Mouse (Mus musculus) gastrocnemius, postnatal 25 days (tissue): ENCODE measurements around the gene Sap18b. TPM values are rescaled to one million over a fixed set of nuclear protein-coding genes. Genes with fewer than 3 reads are reported as not detected.
A peak's percentile ranks its signal among the peaks of the same experiment; 100 is the strongest.
"Not testable (repeated sequence)": the region's sequence is repeated elsewhere in the genome, so short reads cannot be mapped to it uniquely, and the experiment has no call there.

Experiments
- DNase-seq: peaks from one replicate; pipeline ENCODE4 v3.0.0; 2022
- total RNA-seq, 2 experiments: library from RNA; stranded (reverse); gene quantifications; 1 replicate in 1 of 2; 2 replicates in 1 of 2; pipeline ENCODE4 v1.2.3; 2021

Gene Sap18b
- total RNA-seq, 2 experiments from 2014 or later: 85.4 to 87.5 TPM

DNA sequence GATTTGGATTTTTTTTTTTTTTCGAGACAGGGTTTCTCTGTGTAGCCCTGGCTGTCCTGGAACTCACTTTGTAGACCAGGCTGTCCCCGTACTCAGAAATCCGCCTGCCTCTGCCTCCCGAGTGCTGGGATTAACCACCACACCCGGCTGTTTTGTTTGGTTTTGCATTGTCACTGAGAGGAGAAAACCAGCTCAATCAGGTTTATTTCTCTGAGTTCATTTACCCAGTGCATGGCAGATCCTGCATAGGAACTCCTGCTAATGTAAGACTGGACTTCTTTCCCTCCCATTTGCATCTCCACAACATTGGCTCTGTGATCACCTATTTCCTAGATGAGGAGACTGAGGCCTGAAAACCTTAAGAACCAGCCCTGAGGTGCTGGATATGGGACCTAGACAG is 3.0 kb upstream of the Sap18b start:
- no peak for DNase-seq

DNA sequence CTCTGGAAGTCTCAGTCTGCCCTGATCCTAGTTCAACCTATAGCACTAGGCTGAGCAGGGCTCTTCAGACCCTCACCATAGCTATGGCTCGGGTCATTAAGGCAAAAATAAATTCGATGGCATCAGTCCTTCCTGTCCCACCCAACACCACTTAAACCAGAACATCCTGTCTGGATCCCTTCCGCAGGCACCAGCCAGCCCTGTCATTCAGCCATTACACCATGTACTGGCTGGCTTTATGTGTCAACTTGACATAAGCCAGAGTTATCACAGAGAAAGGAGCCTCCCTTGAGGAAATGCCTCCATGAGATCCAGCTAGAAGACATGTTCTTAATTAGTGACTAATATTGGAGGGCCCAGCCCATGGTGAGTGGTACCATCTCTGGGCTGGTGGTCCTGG is 2.4 kb upstream of the Sap18b start:
- DNase-seq: no peak

DNA sequence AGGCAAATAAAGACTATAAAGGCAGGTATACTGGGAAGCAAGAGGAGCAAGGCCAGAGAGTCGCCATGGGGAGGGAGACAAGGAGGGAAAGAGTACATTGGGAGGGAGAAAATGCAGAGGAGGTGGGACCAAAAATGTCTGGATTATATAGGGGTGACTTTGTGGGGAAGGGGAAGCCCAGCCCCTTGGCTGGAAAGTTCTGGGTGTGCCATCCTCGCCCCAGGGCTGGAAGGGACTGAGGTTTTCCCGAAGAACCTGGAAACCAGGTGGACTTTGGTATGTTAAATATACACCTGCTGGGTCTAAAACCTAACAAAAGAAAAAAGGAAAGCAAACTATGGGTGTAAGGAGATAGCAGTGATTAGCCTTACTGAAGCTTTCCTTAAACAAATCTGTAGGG is 5.0 kb downstream of the Sap18b start:
- DNase-seq: no peak

DNA sequence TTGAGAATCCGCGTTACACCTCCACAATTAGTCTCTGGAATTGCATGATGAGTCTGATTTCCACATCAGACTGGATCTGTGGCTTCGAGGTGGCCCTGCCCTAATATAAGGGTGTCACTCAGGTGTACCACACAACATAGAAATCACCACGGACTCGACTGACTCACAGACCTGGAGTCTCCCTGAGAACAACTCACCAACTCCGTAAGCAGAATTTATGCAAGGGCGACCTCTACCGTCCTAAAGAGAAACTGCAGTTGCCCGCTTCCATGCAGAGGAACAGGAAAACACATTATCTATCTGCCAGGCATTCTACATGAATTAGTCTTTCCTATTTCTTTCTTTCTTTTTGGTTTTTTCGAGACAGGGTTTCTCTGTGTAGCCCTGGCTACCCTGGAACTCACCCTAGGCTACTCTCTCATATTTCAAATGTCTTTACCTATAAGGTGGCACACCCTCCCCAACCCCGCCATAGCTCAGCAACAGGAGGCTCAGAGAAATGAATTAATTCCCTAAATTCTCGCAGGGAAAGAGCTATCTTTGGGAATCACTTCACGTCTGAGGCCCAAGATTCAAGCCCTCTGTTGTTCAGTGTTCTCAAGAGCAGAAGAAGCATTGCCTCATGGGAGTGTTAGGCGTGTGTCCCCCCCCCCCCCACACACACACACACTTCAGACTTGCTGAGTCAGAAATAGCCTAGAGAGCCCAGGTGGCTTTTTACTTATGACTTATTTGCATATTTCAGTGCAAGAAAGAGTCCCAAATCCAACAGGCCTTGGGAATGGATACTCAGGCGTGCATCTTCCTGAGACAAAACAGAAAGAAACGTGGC is 7.7 kb downstream of the Sap18b start:
- peak; percentile 55 for DNase-seq

DNA sequence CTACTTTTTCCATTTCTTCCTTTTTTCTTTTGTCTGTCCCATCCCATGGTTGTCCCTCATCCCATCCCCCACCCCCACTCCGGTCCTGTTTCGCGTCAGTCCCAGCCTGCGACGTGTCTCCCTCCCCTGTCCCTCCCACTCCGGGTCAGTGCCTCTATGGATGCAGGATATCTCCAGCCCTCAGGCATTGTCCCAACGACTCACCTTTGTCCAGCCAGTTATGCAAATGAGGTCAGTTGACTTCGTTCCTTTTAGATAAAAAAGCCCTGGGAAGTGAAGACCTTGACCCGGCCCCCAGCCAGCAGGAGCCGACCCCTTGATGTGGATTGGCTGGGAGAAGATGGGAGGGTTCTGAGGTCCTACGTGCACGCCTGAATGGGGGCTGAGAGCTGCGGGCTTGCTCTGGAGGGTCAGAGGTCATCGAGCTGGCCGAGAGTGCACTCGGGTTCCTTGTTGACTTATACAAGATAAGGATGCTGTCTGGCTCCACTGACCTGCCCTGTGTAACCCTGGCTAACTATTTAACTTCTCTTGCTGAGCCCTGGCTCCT is 8.4 kb downstream of the Sap18b start:
- no peak for DNase-seq

DNA sequence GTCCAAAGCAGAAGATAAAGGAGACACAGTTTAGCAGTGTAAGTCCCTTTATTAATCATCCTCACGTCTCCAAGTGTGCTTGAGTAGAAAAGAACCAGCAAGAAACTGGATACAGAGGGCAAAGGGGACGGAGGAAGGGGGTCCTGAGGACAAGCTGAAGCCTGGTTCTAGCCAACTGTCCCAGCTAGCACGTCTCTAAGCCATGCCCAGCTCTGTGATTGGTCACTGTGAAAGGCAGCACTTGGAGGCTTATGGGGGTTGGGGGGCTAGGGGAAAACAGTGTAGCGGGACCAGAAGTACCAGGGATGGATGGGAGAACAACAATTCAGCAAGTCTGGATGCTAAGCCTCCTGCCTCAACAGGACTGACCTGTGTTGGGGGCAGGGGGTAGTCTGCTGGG is 10.7 kb downstream of the Sap18b start:
- DNase-seq: no peak

DNA sequence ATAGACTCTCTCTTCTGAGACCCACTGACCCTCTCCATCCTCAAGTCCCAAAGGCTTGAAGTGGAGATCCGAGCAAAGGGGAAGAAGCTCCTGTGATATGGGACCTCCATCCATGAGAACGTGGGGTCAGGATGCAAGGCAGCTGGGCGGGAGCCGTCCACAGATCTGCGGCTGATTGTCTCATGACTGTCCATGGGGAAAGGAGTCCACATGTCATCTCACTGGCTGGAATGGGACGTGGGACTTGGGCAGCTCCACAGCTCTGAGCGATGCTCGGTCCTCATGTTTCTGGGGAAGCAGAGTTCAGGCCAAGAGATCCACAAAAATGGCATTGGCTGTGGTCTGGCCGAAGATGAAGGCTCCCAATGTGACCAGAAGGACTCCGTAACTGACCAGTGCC is 12.1 kb downstream of the Sap18b start:
- DNase-seq: no peak

DNA sequence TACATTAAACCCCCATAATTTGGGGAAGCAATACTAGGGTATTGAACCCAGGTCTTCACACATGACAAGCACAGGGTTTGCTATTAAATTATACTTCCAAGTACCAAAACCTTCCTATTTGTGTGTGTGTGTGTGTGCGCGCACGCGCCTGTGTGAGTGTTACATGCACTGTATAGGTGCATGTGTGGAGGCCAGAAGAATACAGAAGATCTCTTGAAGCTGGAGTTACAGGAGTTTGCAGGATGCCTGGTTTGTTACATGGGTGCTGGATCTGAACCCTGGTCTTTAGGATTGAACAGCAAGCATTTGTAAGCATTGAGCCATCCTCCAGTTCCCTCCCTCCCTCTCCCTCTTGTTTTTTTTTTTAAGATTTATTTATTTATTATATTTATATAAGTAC is 14.1 kb downstream of the Sap18b start:
- no peak for DNase-seq

DNA sequence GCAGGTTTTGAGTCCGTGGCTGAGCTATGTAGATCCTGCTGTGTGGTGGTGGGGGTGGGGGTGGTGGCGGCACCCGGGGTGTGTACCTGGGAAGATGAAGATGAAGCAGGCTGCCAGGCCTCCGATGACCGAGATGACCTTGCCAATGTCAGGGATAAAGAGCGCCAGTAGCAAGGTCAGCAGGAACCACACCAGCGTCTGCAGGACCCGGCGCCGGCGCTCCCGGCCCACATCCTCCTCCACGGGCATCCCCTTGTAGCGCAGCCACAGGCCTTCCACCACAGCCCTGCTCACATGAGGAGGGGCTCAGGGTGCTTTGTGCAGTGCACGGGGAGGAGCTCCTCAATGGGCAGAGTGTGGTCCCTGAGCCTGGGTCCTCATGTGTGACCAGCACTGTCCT is 16.3 kb downstream of the Sap18b start:
- DNase-seq: no peak

DNA sequence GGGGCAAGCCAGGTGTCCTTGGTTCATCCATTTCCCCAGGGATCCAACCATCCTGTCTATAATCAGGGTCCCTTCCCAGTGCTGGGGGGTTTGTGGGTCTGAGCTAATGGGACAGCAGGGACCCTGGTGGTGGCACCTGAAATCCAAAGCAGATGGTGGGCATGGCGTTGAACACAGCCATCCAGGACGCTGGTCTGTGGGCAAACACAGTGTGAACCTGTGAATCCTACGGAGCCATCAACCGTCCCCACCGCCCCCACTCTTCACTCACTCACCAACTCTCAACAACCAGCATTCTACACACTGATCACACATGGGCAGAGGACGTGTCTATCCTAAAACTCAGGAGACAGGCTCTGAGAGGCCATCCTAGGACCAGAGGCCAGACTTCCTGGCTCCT is 18.8 kb downstream of the Sap18b start:
- no peak for DNase-seq

DNA sequence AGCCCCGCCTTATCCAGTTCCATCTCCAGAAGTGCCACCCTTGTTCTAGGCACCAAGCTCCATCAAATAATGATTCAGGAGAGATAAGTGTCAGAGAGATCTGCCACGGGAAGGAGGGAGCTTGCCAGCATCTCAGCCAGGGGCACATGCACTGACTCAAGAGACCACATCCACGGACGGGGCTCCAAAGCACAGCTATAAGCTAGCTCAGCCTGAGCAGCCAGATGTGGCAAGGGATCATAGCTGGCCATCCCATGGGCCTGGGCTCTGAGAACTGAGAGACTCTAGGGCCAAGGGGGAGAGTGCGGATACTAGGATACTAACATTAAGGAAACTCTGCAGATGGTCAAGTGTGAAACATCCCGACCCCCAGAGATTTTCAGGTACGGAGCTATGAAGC is 19.9 kb downstream of the Sap18b start:
- DNase-seq: no peak

DNA sequence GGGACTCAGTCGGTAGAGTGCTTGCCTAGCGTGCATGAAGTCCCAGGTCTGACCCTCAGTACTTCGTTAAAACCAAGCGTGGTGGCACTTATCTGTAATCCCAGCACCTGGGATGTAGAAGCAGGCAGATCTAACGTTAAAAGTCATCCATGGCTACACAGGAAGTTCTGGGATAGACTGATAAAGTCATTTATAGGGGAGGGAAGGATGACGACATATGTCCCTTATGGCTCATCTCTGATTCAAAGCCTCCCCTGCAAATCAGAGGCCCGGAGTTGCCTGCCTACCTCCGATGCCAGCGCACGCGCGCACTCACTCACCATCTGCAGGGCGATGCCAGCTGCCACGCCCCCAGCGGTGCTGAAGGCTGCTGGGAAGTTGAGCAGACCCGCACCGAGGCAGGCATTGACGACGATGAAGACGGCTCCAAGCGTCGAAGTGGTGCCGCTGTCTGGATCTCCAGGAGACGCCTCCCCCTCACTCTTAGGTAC is 23.0 kb downstream of the Sap18b start:
- DNase-seq: no peak

DNA sequence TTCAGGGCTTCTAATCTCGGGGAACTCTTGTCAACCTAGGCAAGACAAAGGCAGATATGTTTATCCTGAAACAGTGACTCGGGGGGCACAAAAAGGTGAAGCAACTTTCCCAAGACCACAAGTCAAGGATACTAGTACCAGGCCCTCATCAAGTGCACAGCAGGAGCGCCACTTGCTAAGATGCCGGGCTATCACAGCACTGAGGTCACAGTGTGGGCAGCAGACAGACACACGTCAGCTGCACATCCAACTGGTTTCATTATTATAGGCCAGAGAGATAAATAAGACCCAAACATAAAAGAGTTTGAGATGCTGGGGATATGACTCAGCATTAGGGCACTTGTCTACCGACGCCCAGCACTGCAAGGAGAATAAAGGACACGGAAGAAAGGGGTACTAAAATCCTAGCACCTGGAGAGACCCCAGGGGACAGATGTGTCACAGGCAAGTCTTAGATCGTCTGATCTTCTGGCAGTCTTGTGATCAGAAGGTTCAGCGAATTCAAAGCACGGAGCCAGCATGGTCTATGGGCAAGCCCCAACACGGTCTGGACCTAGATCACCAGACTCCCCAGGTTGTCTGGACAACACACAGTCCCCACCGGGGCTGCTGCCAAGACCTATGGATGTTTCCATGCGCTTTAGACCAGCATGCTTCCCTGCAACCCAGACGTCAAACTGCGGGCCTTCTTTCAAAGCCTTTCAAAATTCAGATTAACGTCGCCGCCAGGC is 23.8 kb downstream of the Sap18b start:
- no peak for DNase-seq

DNA sequence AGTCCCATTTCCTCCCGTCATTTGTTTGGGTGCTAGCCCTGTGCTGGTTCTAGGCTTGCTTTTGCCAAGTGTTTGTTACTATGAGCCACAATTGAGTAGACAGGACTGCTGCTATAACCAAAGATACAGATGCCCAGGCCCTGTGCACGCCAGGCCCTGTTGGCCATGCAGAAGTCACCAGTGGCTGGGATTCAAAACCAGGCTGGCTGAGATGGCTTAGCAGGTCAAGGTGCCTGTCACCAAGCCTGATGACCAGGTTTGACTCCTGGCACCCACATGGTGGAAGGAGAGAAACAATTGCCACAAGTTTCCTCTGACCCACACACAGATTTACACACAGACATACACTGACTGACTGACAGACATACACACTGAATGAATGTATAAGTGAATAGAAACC is 25.2 kb downstream of the Sap18b start:
- DNase-seq: no peak

DNA sequence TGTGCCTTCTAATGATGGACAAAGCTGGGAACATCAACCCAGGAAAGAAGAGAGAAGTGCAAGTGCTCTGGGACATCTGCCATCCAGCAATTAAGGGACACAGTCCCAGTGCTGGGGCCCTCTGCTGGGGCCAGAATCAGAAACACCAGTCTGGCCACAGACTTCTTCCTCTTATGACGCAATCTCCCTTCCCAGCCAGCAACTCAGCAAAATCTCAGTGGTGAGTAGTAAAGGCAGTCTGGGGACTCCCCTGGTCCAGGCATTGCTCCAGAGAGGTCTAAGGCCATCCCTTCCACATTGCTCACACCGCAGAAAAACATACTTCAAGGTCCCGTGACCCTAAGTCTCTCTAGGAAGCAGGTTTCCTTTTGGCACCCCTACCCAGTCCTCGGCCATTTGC is 27.1 kb downstream of the Sap18b start:
- peak; percentile 41 for DNase-seq

DNA sequence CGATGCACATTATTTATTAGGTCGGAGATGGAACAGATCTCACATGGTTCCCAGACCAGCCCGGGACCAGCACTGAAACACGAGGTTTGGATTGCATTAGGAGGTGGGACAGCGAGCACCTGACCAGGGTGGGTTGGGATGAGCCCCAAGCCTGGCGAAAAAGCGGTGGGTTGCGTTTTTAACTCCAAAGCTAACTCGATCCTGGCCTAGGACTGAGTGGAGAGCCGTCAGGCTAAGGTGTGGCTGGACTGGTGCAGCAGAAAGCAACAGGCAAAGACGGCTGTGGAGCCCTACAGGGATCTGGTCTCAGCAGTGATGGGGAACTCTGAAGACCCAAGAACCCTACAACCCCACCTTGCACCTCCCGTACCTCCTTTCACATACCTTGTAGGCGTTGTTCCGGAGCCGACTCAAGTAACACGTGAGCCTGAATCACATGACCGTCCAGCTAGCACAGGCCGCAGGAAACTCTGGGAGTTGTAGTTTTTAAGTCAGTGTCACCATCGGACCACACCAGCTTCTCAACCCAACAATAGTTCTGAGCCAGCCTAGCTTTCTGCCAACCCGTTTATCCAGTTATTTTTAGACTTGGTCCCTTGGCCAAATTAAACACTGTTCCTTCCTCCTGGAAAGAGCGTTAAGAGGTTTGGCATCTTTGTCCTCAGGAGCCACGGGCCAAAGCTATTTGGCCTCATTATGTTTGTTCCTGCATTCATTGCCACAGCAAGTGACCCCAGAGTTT is 28.1 kb downstream of the Sap18b start, which contains the start of gene Slc38a7:
Gene Slc38a7 (minus strand): TSS at position 438 of the 742 bp plus-strand sequence.
- DNase-seq: peak; percentile 62

DNA sequence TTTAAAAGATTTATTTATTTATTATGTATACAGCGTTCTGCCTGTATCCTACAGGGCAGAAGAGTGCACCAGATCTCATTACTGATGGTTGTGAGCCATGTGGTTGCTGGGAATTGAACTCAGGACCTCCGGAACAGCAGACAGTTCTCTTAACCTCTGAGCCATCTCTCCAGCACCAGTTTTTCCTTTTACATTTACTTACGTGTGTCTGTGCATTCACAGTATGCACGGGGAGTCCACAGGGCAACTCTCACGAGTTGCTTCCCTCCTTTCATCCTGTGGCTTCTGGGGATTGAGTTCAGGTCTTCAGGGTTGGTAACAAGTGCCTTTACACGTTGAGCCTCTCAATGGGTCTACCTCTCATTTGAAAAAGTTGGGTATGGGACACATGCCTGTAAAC is 29.0 kb downstream of the Sap18b start:
- no peak for DNase-seq

DNA sequence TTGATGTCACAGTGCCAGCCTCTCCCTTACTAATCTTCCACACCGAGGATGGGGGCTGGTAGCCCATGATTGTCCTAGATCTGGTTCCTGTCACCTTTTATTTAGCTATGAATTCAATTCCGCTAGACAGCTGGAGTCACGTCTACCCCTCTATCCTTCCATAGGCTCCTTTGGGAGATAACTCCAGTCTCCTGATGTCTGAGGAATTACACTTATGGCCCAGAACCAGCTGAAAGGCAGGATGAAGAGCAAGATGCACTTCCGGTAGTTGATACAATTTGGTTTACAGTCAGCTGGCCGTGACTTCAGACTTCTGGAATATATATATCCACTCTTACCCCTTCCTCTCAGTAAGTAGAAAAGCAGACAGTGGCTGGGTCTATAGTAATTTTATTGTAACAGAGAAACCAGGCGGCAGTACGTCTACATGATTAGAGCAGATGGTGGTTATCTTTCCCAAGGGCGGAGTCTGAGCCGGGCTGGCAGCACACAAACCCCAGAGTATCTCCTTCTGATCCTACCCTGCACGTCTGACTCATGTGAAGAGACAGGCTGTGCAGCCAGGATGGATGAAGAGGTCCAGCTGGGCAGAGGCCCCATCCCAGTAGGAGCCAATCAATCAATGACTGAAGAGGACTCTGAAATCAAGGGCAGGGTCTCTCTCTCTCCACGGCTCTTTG is 38.8 kb downstream of the Sap18b start:
- DNase-seq: not testable (repeated sequence)

DNA sequence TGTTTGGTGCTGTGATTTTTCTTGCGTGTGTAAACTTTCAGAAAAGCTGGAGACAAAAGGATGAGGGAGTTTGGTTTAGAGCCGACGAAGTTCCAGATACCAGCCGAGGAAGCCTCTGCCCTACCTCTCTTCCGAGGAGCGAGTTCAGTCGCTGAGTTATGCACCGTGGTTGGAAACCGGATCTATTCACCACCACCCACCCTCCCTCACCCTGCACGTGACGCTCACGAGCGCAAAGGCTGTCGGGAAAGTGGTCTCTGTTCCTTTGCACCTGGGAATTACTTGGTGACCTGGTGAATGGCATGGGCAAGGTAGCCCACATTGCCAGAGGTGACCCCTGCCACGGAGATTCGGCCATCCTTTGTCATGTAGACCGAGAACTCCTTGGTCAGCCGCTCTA is 39.7 kb downstream of the Sap18b start:
- DNase-seq: not testable (repeated sequence)

DNA sequence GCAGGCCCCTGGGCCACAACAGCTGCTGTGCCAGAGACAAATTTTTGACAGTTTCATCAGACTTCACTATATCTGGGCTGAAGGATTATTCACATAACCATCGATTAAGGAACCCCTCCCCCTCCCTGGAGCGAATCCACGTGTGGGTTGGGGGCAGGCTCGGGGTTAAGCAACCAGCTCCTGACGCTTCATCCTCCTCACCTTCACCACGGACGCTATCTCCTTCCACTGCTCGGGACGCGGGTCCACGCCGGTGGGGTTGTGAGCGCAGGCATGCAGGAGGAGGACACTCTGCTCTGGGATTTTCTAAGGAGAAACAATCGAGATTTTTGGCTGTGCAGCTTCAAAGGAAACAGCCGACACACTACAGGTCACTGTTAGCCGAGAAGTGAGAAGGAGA is 46.5 kb downstream of the Sap18b start:
- no peak for DNase-seq

DNA sequence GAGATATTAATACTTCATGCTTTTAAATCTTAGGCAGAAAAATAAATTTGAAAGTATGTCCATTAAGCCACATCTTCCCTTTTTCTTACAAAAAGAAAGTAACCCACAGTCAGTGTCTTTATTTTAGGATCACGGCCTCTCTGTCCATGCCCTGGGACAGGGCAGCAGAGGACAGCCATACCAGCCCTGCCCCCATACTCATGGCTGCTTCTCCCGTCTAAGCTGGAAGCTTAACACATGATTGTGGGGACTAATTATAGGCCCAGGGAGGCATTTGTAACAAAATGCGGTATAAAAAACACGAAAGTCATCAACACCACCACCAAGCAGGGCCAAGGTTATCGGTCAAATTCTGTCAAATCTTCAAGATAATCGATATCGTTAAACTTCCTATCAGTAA is 50.1 kb downstream of the Sap18b start:
- no peak for DNase-seq
